Mouse (Mus musculus) heart, postnatal 0 days (tissue): ENCODE data around the gene Rprml. TPM values are rescaled to one million over a fixed set of nuclear protein-coding genes. Genes with fewer than 3 reads are reported as not detected.
A peak's percentile ranks its signal among the peaks of the same experiment; 100 is the strongest.
"Not testable (repeated sequence)": the region's sequence is repeated elsewhere in the genome, so short reads cannot be mapped to it uniquely, and the experiment has no call there.

Source experiments
- ATAC-seq: fragments of 200-750 bp; cut with Nextera tagmentation; 2 replicates; pipeline ENCODE4 v1.8.0; 2017; ENCODE audit warnings: low read depth, moderate number of reproducible peaks, moderate library complexity; ENCODE audit not compliant: insufficient read depth
- DNase-seq: peaks from one replicate; pipeline ENCODE4 v3.0.0-alpha.2; 2016; ENCODE audit warnings: low spot score
- H3K27ac ChIP-seq: fragments of 300-500 bp; sonication (generic); 2 replicates; pipeline ENCODE4 v1.5.1; 2014; ENCODE audit warnings: low read depth, mild to moderate bottlenecking
- H3K27me3 ChIP-seq: fragments of 300-500 bp; sonication (generic); 2 replicates; pipeline ENCODE4 v1.6.1; 2014; ENCODE audit warnings: low read length, mixed read lengths; ENCODE audit not compliant: control insufficient read depth, insufficient read depth
- H3K36me3 ChIP-seq: fragments of 300-500 bp; sonication (generic); replicated peaks from 2 replicates; pipeline ENCODE4 v1.6.1; 2014; ENCODE audit warnings: low read length, mixed read lengths; ENCODE audit not compliant: control insufficient read depth, insufficient read depth
- H3K4me1 ChIP-seq: fragments of 300-500 bp; sonication (generic); 2 replicates; pipeline ENCODE4 v1.6.1; 2014; ENCODE audit warnings: antibody characterized with exemption; ENCODE audit not compliant: control insufficient read depth, insufficient read depth
- H3K4me2 ChIP-seq: fragments of 300-500 bp; sonication (generic); 2 replicates; pipeline ENCODE4 v1.6.1; 2014; ENCODE audit warnings: low read depth, mild to moderate bottlenecking, low read length, moderate library complexity
- H3K4me3 ChIP-seq: fragments of 300-500 bp; sonication (generic); 2 replicates; pipeline ENCODE4 v1.5.1; 2014; ENCODE audit warnings: low read depth, low read length
- H3K9ac ChIP-seq: fragments of 300-500 bp; sonication (generic); replicated peaks from 2 replicates; pipeline ENCODE4 v1.6.1; 2014; ENCODE audit warnings: low read depth, low read length, mixed read lengths
- H3K9me3 ChIP-seq: fragments of 300-500 bp; sonication (generic); replicated peaks from 2 replicates; pipeline ENCODE4 v1.6.1; 2016; ENCODE audit warnings: low read length; ENCODE audit not compliant: control insufficient read depth
- CTCF ChIP-seq: IDR thresholded peaks from 2 replicates; pipeline ENCODE4 v1.5.1; 2016; ENCODE audit warnings: antibody characterized with exemption, control low read depth, low read depth
- EP300 ChIP-seq: IDR thresholded peaks from 2 replicates; pipeline ENCODE4 v1.6.1; 2016; ENCODE audit warnings: antibody characterized with exemption, low read depth
- WGBS: fragments of 180-500 bp; shearing (Covaris S2); extraction: QIAGEN DNeasy Blood & Tissue Kit; methylation state at CpG from one replicate; pipeline ENCODE4 v1.1.7; 2014; 5-methylcytosine and 5-hydroxymethylcytosine counted together
- polyA plus RNA-seq: library from polyadenylated mRNA; unstranded; fragments of >200 nt; fragmentation: Nextera tagmentation; extraction: Ambion mirVana; gene quantifications from 2 replicates; pipeline ENCODE4 v1.2.1, GENCODE M21; 2015
- total RNA-seq: library from RNA; depleted of rRNA; stranded (reverse); fragments of >200 nt; gene quantifications from 2 replicates; pipeline ENCODE4 v1.2.3, GENCODE M21; 2014; ENCODE audit warnings: low replicate concordance

Rprml gene
- total and polyA plus RNA-seq, 2 experiments from 2014 or later = 0.15 TPM; not detected in 1

- Histone ChIP-seq H3K9me3 (no peaks in the 10 kb centered on the region), H3K27ac (no peak overlapping the region), H3K36me3 (no peaks in the 10 kb centered on the region), H3K27me3 (no peaks in the 10 kb centered on the region), H3K9ac (no peak overlapping the region), H3K4me3 (no peak overlapping the region), H3K4me1 (no peaks in the 10 kb centered on the region), H3K4me2 (no peak overlapping the region)
- TF ChIP-seq CTCF = no peak
- no peak for TF ChIP-seq EP300
- ATAC-seq = no peak
- 53% methylated on average over 1 of the region's 1 CpGs for WGBS
- DNase-seq = no peak
These were observed 16.3 kb downstream of the Rprml start for GRCm38 (mm10) chr11:103665695-103666094.

- H3K27me3 ChIP-seq = no peaks in the 10 kb centered on the region
- TF ChIP-seq CTCF (no peak), EP300 (no peak)
- no peaks in the 10 kb centered on the region for H3K9me3 ChIP-seq
- no peak for DNase-seq
- H3K4me3 ChIP-seq = no peak overlapping the region
- no peak for ATAC-seq
- 33% methylated on average over 10 of the region's 10 CpGs for WGBS
- no peaks in the 10 kb centered on the region for H3K4me1 ChIP-seq
- no peak overlapping the region for H3K9ac ChIP-seq
- H3K36me3 ChIP-seq = no peaks in the 10 kb centered on the region
- no peak overlapping the region for H3K27ac ChIP-seq
- no peak overlapping the region for H3K4me2 ChIP-seq
These were observed 17.0 kb downstream of the Rprml start for GRCm38 (mm10) chr11:103666181-103666906.

GRCm38 (mm10) chr11:103666907-103667426, 17.6 kb downstream of the Rprml start:
- no peak for TF ChIP-seq CTCF
- TF ChIP-seq EP300 = no peak
- 57% methylated on average over 13 of the region's 13 CpGs for WGBS

GRCm38 (mm10) chr11:103675556-103675955, 26.2 kb downstream of the Rprml start:
- 42% methylated on average over 3 of the region's 3 CpGs for WGBS
- no peak for ATAC-seq
- no peak overlapping the region for H3K27ac ChIP-seq
- H3K9ac ChIP-seq = no peak overlapping the region
- no peaks in the 10 kb centered on the region for H3K27me3 ChIP-seq
- TF ChIP-seq EP300 = no peak
- TF ChIP-seq CTCF = peak; percentile 78
- no peak for DNase-seq
- H3K4me1 ChIP-seq = no peaks in the 10 kb centered on the region
- H3K36me3 ChIP-seq = peaks cover 36% of the 10 kb centered on the region
- H3K4me3 ChIP-seq = no peak overlapping the region
- no peaks in the 10 kb centered on the region for H3K9me3 ChIP-seq
- H3K4me2 ChIP-seq = no peak overlapping the region

More at GRCm38 (mm10) chr11:103666907-103667426, 17.6 kb downstream of the Rprml start:
- Histone ChIP-seq H3K27ac (no peak overlapping the region), H3K4me1 (no peaks in the 10 kb centered on the region), H3K36me3 (no peaks in the 10 kb centered on the region), H3K4me2 (no peak overlapping the region), H3K4me3 (no peak overlapping the region), H3K9ac (no peak overlapping the region), H3K27me3 (no peaks in the 10 kb centered on the region), H3K9me3 (no peaks in the 10 kb centered on the region)
- ATAC-seq (no peak), DNase-seq (no peak)

- peaks cover 51% of the 10 kb centered on the region for H3K36me3 ChIP-seq
- ATAC-seq, H3K27me3 ChIP-seq, H3K27ac ChIP-seq, H3K4me1 ChIP-seq, H3K9me3 ChIP-seq, H3K9ac ChIP-seq, H3K4me2 ChIP-seq, H3K4me3 ChIP-seq, DNase-seq: not testable (repeated sequence)
- TF ChIP-seq CTCF = peak; percentile 55
- WGBS = 40% methylated on average over 2 of the region's 2 CpGs
These were observed 27.7 kb downstream of the Rprml start for GRCm38 (mm10) chr11:103677042-103677441.
